Mouse (Mus musculus) CH12.LX (cell line): Measurements from ENCODE around the gene Lrfn1. TPM values are rescaled to one million over a fixed set of nuclear protein-coding genes. Genes with fewer than 3 reads are reported as not detected.

Experiments
- DNase-seq: peaks from one replicate; pipeline ENCODE4 v3.0.0-alpha.2; 2013; ENCODE audit errors: extremely low read depth
- H3K27ac ChIP-seq: 2 replicates; pipeline ENCODE4 v1.5.1; 2012; ENCODE audit warnings: low read depth, mild to moderate bottlenecking, control low read depth, moderate library complexity; ENCODE audit not compliant: insufficient read depth
- H3K27me3 ChIP-seq: replicated peaks from 2 replicates; pipeline ENCODE3; 2012; ENCODE audit warnings: inconsistent platforms
- H3K36me3 ChIP-seq, 2 experiments: replicated peaks in 1 of 2; 2 replicates each; pipeline versions ENCODE3 to v1.6.1; 2012; ENCODE audit warnings: inconsistent platforms in 1 of 2, low read length in 1 of 2, mild to moderate bottlenecking in 1 of 2, mixed read lengths in 1 of 2, moderate library complexity in 1 of 2; ENCODE audit not compliant: control insufficient read depth in 1 of 2, insufficient read depth in 1 of 2
- H3K4me1 ChIP-seq, 2 experiments: 2 replicates each; pipeline ENCODE4 v1.6.1; 2012; ENCODE audit warnings: inconsistent platforms in 1 of 2, moderate library complexity in 1 of 2; ENCODE audit not compliant: insufficient read depth in 2 of 2, control insufficient read depth in 1 of 2
- H3K4me2 ChIP-seq: 2 replicates; pipeline ENCODE4 v1.6.1; 2012; ENCODE audit warnings: low read depth, mild to moderate bottlenecking, control low read depth; ENCODE audit not compliant: poor library complexity, insufficient read depth, severe bottlenecking
- H3K4me3 ChIP-seq, 3 experiments: fragments of 150-350 bp in 1 of 3; sonication (generic) in 1 of 3; replicated peaks in 1 of 3; 2 replicates each; pipeline versions ENCODE3 to v1.5.1; 2011 to 2012; ENCODE audit warnings: low read depth in 2 of 3, low read length in 2 of 3, mild to moderate bottlenecking in 2 of 3, moderate library complexity in 2 of 3, control low read depth in 1 of 3, improper control_type of control experiment in 1 of 3, inconsistent platforms in 1 of 3, mixed read lengths in 1 of 3; ENCODE audit not compliant: poor library complexity in 1 of 3
- H3K79me2 ChIP-seq: replicated peaks from 2 replicates; pipeline ENCODE4 v1.6.1; 2012; ENCODE audit warnings: mild to moderate bottlenecking, moderate library complexity; ENCODE audit not compliant: control insufficient read depth, poor library complexity, insufficient read depth, severe bottlenecking; ENCODE audit errors: extremely low read depth
- H3K9ac ChIP-seq: 2 replicates; pipeline ENCODE4 v1.6.1; 2012; ENCODE audit warnings: low read depth, mild to moderate bottlenecking, control low read depth, moderate library complexity; ENCODE audit not compliant: insufficient read depth
- H3K9me3 ChIP-seq: replicated peaks from 2 replicates; pipeline ENCODE3; 2012; ENCODE audit warnings: low read length, inconsistent platforms, mixed read lengths
- BHLHE40 ChIP-seq: IDR thresholded peaks from 2 replicates; pipeline ENCODE4 v1.6.1; 2011; ENCODE audit warnings: mild to moderate bottlenecking, low read depth, low read length, improper control_type of control experiment
- CHD1 ChIP-seq: IDR thresholded peaks from 2 replicates; pipeline ENCODE4 v1.6.1; 2012; ENCODE audit warnings: low read depth, low read length, improper control_type of control experiment, inconsistent platforms
- ELF1 ChIP-seq: IDR thresholded peaks from 2 replicates; pipeline ENCODE4 v1.6.1; 2014; ENCODE audit warnings: low read depth, mild to moderate bottlenecking, inconsistent platforms, low read length, improper control_type of control experiment
- EP300 ChIP-seq: IDR thresholded peaks from 2 replicates; pipeline ENCODE4 v1.6.1; 2011; ENCODE audit warnings: low read length, improper control_type of control experiment
- ETS1 ChIP-seq: conservative IDR thresholded peaks from 2 replicates; pipeline ENCODE4 v1.6.1; 2012; ENCODE audit warnings: low read depth, mild to moderate bottlenecking, inconsistent platforms, low read length, improper control_type of control experiment, moderate library complexity
- GABPA ChIP-seq: IDR thresholded peaks from 2 replicates; pipeline ENCODE4 v1.6.1; 2012; ENCODE audit warnings: low read depth, low read length, improper control_type of control experiment, inconsistent platforms; ENCODE audit not compliant: insufficient replicate concordance
- JUN ChIP-seq: IDR thresholded peaks from 2 replicates; pipeline ENCODE4 v1.6.1; 2011; ENCODE audit warnings: low read depth, mild to moderate bottlenecking, low read length, improper control_type of control experiment, moderate library complexity; ENCODE audit not compliant: insufficient read depth
- JUND ChIP-seq: conservative IDR thresholded peaks from 2 replicates; pipeline ENCODE4 v1.6.1; 2011; ENCODE audit warnings: low read depth, low read length, improper control_type of control experiment
- KAT2A ChIP-seq: IDR thresholded peaks from 2 replicates; pipeline ENCODE4 v1.6.1; 2012; ENCODE audit warnings: low read length, improper control_type of control experiment, inconsistent platforms; ENCODE audit not compliant: insufficient replicate concordance
- MAFK ChIP-seq: IDR thresholded peaks from 2 replicates; pipeline ENCODE4 v1.6.1; 2011; ENCODE audit warnings: low read length, improper control_type of control experiment; ENCODE audit not compliant: insufficient replicate concordance
- MAX ChIP-seq: IDR thresholded peaks from 2 replicates; pipeline ENCODE4 v1.6.1; 2011; ENCODE audit warnings: low read length, improper control_type of control experiment
- MAZ ChIP-seq: IDR thresholded peaks from 2 replicates; pipeline ENCODE4 v1.6.1; 2012; ENCODE audit warnings: low read depth, mild to moderate bottlenecking, inconsistent platforms, low read length, improper control_type of control experiment, moderate library complexity
- MEF2A ChIP-seq: IDR thresholded peaks from 2 replicates; pipeline ENCODE4 v1.6.1; 2014; ENCODE audit warnings: low read depth, mild to moderate bottlenecking, inconsistent platforms, low read length, improper control_type of control experiment, borderline replicate concordance
- MYC ChIP-seq: IDR thresholded peaks from 2 replicates; pipeline ENCODE4 v1.6.1; 2011; ENCODE audit warnings: low read depth, mild to moderate bottlenecking, improper control_type of control experiment, low read length
- POLR2A ChIP-seq: IDR thresholded peaks from 2 replicates; pipeline ENCODE4 v1.6.1; 2011; ENCODE audit warnings: low read depth, mild to moderate bottlenecking, improper control_type of control experiment, low read length
- RAD21 ChIP-seq: IDR thresholded peaks from 2 replicates; pipeline ENCODE4 v1.6.1; 2011; ENCODE audit warnings: low read depth, mild to moderate bottlenecking, low read length, improper control_type of control experiment, moderate library complexity
- RCOR1 ChIP-seq: conservative IDR thresholded peaks from 2 replicates; pipeline ENCODE4 v1.6.1; 2012; ENCODE audit warnings: low read depth, mild to moderate bottlenecking, inconsistent platforms, low read length, improper control_type of control experiment
- USF1 ChIP-seq: IDR thresholded peaks from 2 replicates; pipeline ENCODE4 v1.6.1; 2014; ENCODE audit warnings: low read depth, mild to moderate bottlenecking, inconsistent platforms, low read length, improper control_type of control experiment
- ZMIZ1 ChIP-seq: IDR thresholded peaks from 2 replicates; pipeline ENCODE4 v1.6.1; 2012; ENCODE audit warnings: low read depth, mild to moderate bottlenecking, inconsistent platforms, low read length, improper control_type of control experiment
- ZNF384 ChIP-seq: IDR thresholded peaks from 2 replicates; pipeline ENCODE4 v1.6.1; 2012; ENCODE audit warnings: low read depth, low read length, improper control_type of control experiment, inconsistent platforms
- dilution Hi-C: fragments of 300-500 bp; cut with MboI; formaldehyde crosslinking; loops from 2 replicates; pipeline ENCODE4 v1.14.3; 2020; ENCODE audit warnings: low sequenced_read_pairs; ENCODE audit not compliant: extremely low pct_unique_long_range_greater_than_20kb, extremely low pct_ligation_motif_present
- in situ Hi-C: fragments of 300-500 bp; cut with MboI; formaldehyde crosslinking; loops from 3 replicates; pipeline ENCODE4 v1.14.3; 2019; ENCODE audit warnings: low sequenced_read_pairs, low pct_ligation_motif_present, low pct_unique_long_range_greater_than_20kb, mixed read lengths
- polyA plus RNA-seq: library from polyadenylated mRNA; unstranded; fragments of >175 nt; gene quantifications from 2 replicates; pipeline ENCODE4 v1.2.1, GENCODE M21; 2012; ENCODE audit warnings: low read depth; ENCODE audit not compliant: insufficient read length
- total RNA-seq, 2 experiments: library from RNA; depleted of rRNA; stranded (reverse); fragments of 300-350 nt in 1 of 2; fragments of >200 nt in 1 of 2; gene quantifications; 2 replicates each; pipeline ENCODE4 v1.2.3; 2012 to 2014

Gene Lrfn1
- total and polyA plus RNA-seq, 3 experiments: 0.67 to 2.7 (median 0.99) TPM

GRCm38 (mm10) chr7:28430512-28430911, 21.3 kb upstream of the Lrfn1 start:
- H3K4me3 ChIP-seq: no peak overlapping the region
- no peak overlapping the region for H3K27ac ChIP-seq
- TF ChIP-seq ZNF384 (no peak), ETS1 (no peak), MAFK (no peak), MYC (no peak), ELF1 (peak; percentile 31; the same call in 1 of the 2 replicates), JUND (no peak)
- no peak for DNase-seq
- H3K4me2 ChIP-seq: no peak overlapping the region
- peaks cover 23% of the 10 kb centered on the region for H3K79me2 ChIP-seq
- no peaks in the 10 kb centered on the region for H3K27me3 ChIP-seq
- H3K36me3 ChIP-seq: peaks cover 0 to 39% of the 10 kb centered on the region in 2 experiments
- dilution Hi-C loops: no loop called here
- peaks cover 4 to 69% of the 10 kb centered on the region in 2 experiments; a peak in 3 of 4 replicates for H3K4me1 ChIP-seq
- in situ Hi-C loops: no loop called here
- no peak overlapping the region for H3K9ac ChIP-seq
- H3K9me3 ChIP-seq: no peaks in the 10 kb centered on the region

- Histone ChIP-seq H3K27me3 (no peaks in the 10 kb centered on the region), H3K79me2 (peaks cover 14% of the 10 kb centered on the region), H3K4me1 (peaks cover 4 to 70% of the 10 kb centered on the region in 2 experiments; a peak in 3 of 4 replicates), H3K9ac (no peak overlapping the region), H3K9me3 (no peaks in the 10 kb centered on the region), H3K27ac (no peak overlapping the region), H3K36me3 (peaks cover 0 to 35% of the 10 kb centered on the region in 2 experiments), H3K4me3 (no peak overlapping the region), H3K4me2 (no peak overlapping the region)
- in situ Hi-C loops: no loop called here
- TF ChIP-seq MAZ: no peak
- no peak for TF ChIP-seq RAD21
- no peak for TF ChIP-seq ZMIZ1
- TF ChIP-seq ETS1: no peak
- TF ChIP-seq RCOR1: no peak
- TF ChIP-seq ELF1: no peak
- TF ChIP-seq POLR2A: no peak
- no peak for TF ChIP-seq KAT2A
- no peak for TF ChIP-seq GABPA
- TF ChIP-seq MEF2A: no peak
- no peak for TF ChIP-seq JUN
- no peak for TF ChIP-seq CHD1
- TF ChIP-seq BHLHE40: no peak
- no peak for TF ChIP-seq EP300
- TF ChIP-seq USF1: no peak
- TF ChIP-seq JUND: no peak
- no peak for TF ChIP-seq MAX
- DNase-seq: no peak
- dilution Hi-C loops: no loop called here
These were observed 19.5 kb upstream of the Lrfn1 start for GRCm38 (mm10) chr7:28432252-28432651.
